Mouse (Mus musculus): ENCODE measurements around the gene Ubap1l.

DNA sequence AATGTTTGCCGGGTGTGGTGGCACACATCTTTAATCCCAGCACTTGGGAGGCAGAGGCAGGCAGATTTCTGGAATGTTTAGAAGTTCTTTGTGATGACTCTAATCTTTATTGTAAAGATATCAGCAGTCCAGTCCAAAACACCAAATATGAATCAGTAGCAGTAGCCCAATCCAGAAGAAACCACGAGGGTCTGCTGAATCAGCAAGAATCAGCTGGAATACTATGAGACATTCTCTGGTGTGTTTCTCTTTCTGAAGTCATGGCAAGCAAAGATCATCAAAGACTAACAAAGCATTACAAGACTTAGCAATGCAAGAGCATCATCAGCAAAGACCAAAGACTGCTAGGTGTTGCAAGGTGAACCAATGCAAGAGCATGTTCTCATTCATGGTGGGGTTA, 20.4 kb upstream of the Ubap1l start:
- TF ChIP-seq TAL1 (IDR thresholded peaks at IDR 0.05; ENCODE audit: low read length) (no peak), GATA1 (IDR thresholded peaks at IDR 0.05; ENCODE audit: low read length) (no peak)

All from erythroblast, embryonic 14.5 days (primary cell).